Mouse (Mus musculus) kidney, postnatal 4 days (tissue): ENCODE measurements around the gene Xlr4b.
"Not testable (repeated sequence)": the region's sequence is repeated elsewhere in the genome, so short reads cannot be mapped to it uniquely, and the experiment has no call there.

Source experiments
- DNase-seq, 2 experiments: peaks; one replicate each; pipeline ENCODE4 v3.0.0; 2021; ENCODE audit warnings: mixed read lengths in 2 of 2

Xlr4b gene

DNA sequence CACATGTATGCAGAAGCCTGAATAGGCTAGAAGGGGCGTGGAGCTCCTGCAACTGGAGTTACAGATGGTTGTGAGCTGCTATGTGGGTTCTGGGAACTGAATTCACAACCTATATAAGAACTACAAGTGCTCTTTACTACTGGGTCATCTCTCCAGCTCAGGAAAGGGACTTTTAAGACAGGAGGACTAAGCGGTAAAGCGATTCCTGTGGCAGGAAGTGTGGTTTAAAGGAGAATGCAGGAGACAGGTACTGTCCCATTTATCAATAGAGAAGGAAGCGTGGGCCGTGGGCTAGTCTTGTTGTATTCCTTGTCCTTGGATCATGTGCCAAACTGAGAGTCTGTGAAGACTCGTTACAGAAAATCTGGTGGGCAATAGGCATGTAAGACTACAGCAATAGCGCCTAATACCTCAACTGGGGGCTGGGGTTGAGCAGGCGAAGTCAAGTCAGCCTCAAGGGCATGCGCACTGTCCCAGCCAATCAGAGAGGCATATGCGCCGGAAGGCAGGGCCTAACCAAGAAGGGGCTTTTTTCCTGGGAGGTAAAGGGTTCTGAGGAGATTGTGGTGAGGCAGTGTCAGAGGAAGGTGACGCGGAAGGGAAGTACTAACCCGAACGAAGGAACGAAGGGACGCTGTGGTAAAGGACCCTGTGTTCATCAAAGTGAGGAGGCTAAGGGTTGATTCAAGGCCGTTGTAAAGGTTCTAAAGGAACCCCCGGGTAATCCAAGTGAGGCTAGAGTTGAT is at the start of gene Xlr4b:
Gene Xlr4b (plus strand): TSS at position 515 of the 746 bp plus-strand sequence.
- not testable (repeated sequence) for DNase-seq

DNA sequence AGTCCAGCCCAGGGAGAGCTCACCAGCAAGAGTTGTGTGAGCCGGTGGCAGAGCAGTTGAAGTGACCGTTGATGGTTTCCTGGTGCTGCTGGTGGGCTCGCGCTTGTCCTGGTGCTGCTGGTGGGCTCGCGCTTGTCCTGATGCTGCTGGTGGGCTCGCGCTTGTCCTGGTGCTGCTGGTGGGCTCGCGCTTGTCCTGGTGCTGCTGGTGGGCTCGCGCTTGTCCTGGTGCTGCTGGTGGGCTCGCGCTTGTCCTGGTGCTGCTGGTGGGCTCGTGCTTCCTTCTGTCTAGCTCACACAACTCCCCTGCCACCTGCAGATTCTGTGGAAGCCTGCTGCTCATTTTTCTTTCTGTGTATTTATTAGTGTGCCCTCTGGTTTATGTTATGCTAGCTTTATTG is 37.2 kb upstream of the Xlr4b start, which contains the start of gene Spin2d:
Gene Spin2d (minus strand): TSS at position 101 of the 400 bp plus-strand sequence.
- not testable (repeated sequence) for DNase-seq

DNA sequence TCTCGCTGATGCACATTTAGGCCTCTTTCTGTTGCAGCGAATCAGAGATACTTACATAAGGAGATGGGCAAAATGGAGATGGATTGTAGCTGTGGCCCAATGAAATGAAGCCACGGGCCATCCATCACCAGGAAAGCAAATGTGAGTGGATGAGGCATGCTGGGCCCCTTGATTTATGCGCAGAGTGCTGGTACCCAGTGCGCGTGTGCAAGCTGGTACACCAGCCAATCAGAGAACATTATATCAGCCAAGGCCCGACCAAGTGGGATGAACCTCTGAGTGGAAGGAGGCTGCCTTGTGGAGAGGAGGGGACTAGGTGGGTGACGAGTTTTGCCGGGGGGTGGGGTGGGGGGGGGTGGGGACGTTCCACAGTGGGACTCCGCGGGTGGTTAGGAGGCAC is 22.2 kb upstream of the Xlr4b start, which contains the start of gene Xlr3b:
Gene Xlr3b (plus strand): TSS at position 274 of the 400 bp plus-strand sequence.
- DNase-seq: peak; percentile 9 to 25

DNA sequence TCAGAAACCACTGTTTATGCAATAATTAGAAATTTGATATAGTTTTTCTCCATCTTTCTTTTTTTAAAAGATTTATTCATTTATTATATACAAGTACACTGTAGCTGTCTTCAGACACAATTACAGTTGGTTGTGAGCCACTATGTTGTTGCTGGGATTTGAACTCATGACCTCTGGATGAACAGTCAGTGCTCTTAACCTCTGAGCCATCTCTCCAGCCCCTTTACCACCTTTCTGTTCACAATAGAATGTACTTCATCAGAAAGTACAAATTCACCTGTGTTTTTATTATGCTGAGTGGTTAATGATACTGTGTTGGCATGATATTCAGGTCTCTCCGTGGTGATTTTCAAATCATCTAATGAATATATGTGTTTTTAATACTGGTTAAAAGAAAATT is 11.2 kb downstream of the Xlr4b start:
- no peak for DNase-seq

DNA sequence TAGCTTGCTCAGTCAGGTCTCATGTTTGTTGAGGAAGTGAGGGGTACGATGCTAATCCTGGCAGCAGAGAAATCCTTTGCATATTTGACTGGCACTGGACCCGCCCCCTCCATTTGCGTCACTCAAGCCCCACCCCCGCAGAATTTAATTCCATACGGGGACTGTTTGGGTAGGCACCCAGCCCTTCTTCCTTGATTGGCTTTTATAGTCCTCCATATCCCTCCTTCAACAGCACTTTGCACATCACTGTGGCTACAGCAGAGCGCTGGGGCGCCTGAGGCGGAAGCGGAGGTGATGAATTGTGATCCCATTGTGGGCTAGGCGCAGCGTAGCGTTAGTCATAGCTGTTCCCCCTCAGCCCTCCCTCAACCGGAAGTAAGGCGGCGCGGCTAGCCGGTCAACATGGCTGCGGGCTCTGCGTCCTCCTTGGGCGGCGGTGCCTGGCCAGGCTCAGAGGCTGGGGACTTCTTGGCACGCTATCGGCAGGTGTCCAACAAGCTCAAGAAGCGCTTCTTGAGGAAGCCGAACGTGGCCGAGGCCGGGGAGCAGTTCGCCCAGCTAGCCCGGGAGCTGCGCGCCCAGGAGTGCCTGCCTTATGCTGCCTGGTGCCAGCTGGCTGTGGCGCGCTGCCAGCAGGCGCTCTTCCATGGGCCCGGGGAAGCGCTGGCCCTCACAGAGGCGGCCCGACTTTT is 13.9 kb downstream of the Xlr4b start, which contains the start of gene F8a:
Gene F8a (plus strand): TSS at position 378 of the 692 bp plus-strand sequence.
- peak; percentile 81 to 87 for DNase-seq

DNA sequence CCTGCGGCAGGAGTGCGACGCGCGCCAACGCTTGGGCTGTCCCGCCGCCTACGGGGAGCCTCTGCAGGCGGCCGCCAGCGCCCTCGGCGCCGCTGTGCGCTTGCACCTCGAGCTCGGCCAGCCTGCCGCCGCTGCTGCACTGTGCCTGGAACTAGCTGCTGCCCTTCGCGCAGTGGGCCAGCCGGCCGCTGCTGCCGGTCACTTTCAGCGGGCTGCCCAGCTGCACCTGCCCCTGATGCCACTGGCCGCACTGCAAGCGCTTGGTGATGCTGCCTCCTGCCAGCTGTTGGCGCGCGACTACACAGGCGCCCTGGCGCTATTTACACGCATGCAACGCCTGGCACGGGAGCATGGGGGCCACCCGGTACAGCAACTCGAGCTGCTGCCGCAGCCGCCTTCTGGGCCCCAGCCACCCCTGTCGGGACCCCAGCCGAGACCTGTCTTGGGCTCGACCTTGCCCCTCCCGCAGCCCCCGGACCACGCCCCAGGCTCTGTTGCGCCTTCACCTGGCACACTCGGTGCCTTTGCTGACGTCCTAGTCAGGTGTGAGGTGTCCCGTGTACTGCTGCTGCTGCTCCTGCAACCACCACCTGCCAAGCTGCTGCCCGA is 14.6 kb downstream of the Xlr4b start:
- DNase-seq: peak; percentile 55 to 77

DNA sequence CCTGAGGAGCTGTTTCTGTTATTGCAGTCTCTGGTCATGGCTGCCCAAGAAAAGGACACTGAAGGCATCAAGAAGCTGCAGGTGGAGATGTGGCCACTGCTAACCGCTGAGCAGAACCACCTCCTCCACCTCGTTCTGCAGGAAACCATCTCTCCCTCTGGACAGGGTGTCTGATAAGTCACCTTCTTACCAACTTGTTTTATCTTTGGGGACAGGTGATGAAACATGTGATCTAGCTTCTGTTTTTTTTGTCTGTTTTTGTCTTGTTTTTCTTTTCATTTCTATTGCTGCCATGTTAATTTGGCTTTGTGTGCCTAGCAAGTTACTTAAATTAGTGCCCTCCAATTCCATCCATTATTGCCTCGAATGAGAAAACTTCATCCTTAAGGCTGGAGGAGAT is 15.2 kb downstream of the Xlr4b start:
- no peak for DNase-seq

DNA sequence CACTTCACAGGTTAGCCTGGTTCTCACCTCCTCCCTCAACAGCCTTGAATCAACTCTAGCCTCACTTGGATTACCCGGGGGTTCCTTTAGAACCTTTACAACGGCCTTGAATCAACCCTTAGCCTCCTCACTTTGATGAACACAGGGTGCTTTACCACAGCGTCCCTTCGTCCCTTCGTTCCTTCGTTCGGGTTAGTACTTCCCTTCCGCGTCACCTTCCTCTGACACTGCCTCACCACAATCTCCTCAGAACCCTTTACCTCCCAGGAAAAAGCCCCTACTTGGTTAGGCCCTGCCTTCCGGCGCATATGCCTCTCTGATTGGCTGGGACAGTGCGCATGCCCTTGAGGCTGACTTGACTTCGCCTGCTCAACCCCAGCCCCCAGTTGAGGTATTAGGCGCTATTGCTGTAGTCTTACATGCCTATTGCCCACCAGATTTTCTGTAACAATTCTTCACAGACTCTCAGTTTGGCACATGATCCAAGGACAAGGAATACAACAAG is 28.7 kb downstream of the Xlr4b start, which contains the start of gene Xlr4c:
Gene Xlr4c (minus strand): TSS at position 310 of the 505 bp plus-strand sequence.
- DNase-seq: not testable (repeated sequence)

DNA sequence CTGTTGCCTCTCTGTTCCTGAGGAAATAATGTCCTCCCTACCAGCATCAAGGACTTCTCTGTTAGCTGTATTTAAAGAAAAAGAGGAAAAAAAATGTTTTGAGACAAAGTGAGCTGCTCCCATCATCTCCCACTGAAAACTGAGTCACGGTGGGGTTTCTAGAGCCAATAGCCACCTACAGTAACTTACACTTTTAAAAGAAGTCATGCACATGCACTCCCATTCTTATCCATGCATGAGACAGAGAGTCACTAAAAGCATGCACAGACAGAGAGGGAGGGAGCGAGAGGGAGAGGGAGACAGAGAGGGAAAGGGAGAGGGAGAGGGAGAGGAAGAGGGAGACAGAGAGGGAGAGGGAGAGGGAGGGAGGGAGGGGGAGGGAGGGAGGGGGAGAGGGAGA is 48.3 kb downstream of the Xlr4b start:
- not testable (repeated sequence) for DNase-seq

DNA sequence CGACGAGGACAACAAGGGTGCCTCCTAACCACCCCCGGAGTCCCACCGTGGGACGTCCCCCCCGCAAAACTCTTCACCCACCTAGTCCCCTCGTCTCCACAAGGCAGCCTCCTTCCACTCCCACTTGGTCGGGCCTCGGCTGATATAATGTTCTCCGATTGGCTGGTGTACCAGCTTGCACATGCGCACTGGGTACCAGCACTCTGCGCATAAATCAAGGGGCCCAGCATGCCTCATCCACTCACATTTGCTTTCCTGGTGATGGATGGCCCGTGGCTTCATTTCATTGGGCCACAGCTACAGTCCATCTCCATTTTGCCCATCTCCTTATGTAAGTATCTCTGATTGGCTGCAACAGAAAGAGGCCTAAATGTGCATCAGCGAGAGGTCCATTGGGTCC is 51.1 kb downstream of the Xlr4b start, which contains the start of gene Xlr3c:
Gene Xlr3c (minus strand): TSS at position 121 of the 400 bp plus-strand sequence.
- DNase-seq: not testable (repeated sequence)
